Mouse (Mus musculus) hindbrain, embryonic 11.5 days (tissue): Measurements from ENCODE around the gene Syde1. TPM values are rescaled to one million over a fixed set of nuclear protein-coding genes. Genes with fewer than 3 reads are reported as not detected.

ENCODE experiments used
- ATAC-seq: fragments of 200-750 bp; cut with Nextera tagmentation; 2 replicates; pipeline ENCODE4 v1.8.0; 2017; ENCODE audit warnings: mild to moderate bottlenecking, moderate TSS enrichment, moderate library complexity; ENCODE audit not compliant: low FRiP score
- DNase-seq: peaks from one replicate; pipeline ENCODE4 v3.0.0-alpha.2; 2015; ENCODE audit warnings: low spot score
- H3K27ac ChIP-seq: fragments of 300-500 bp; sonication (generic); 2 replicates; pipeline ENCODE4 v1.5.1; 2014; ENCODE audit warnings: mild to moderate bottlenecking, low read depth, low read length
- H3K27me3 ChIP-seq: fragments of 300-500 bp; sonication (generic); 2 replicates; pipeline ENCODE4 v1.6.1; 2014; ENCODE audit warnings: mild to moderate bottlenecking, low read length, moderate library complexity, mixed read lengths; ENCODE audit not compliant: control insufficient read depth, insufficient read depth
- H3K36me3 ChIP-seq: fragments of 300-500 bp; sonication (generic); 2 replicates; pipeline ENCODE4 v1.6.1; 2014; ENCODE audit warnings: mild to moderate bottlenecking, low read length, moderate library complexity, mixed read lengths; ENCODE audit not compliant: control insufficient read depth, insufficient read depth
- H3K4me1 ChIP-seq: fragments of 300-500 bp; sonication (generic); replicated peaks from 2 replicates; pipeline ENCODE4 v1.6.1; 2014; ENCODE audit warnings: low read length, mixed read lengths; ENCODE audit not compliant: control insufficient read depth, insufficient read depth
- H3K4me2 ChIP-seq: fragments of 300-500 bp; sonication (generic); replicated peaks from 2 replicates; pipeline ENCODE4 v1.6.1; 2014; ENCODE audit warnings: mild to moderate bottlenecking, low read depth, low read length
- H3K4me3 ChIP-seq: fragments of 300-500 bp; sonication (generic); 2 replicates; pipeline ENCODE4 v1.5.1; 2014; ENCODE audit warnings: low read depth, low read length
- H3K9ac ChIP-seq: fragments of 300-500 bp; sonication (generic); 2 replicates; pipeline ENCODE4 v1.6.1; 2014; ENCODE audit warnings: low read depth, low read length
- H3K9me3 ChIP-seq: fragments of 300-500 bp; sonication (generic); 2 replicates; pipeline ENCODE4 v1.6.1; 2016; ENCODE audit warnings: low read length; ENCODE audit not compliant: control insufficient read depth
- WGBS: fragments of 180-500 bp; shearing (Covaris S2); extraction: QIAGEN DNeasy Blood & Tissue Kit; methylation state at CpG from one replicate; pipeline ENCODE4 v1.1.7; 2014; 5-methylcytosine and 5-hydroxymethylcytosine counted together
- polyA plus RNA-seq: library from polyadenylated mRNA; unstranded; fragments of >200 nt; fragmentation: Nextera tagmentation; extraction: Ambion mirVana; gene quantifications from 2 replicates; pipeline ENCODE4 v1.2.1, GENCODE M21; 2014

The Syde1 gene
- polyA plus RNA-seq, 1 experiment from 2014 or later: 11.9 TPM

DNA sequence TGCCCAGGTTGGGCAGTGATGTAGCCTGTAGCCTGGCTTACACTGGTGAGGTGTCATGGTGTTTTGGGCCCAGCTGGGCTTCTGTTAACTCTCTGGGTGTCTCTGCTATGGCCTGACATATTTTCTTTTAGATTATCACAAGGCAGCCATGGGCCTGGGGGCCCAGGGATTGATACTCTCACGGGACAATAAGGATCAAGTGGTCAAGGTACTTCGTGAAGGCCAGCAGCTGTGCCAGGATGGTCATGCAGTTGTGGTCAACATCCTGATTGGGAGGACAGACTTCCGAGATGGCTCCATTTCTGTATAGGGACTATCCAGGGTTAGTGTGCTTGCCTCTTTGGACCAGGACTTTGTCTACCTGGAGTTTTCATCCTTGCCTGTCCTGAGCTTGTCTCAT, 7.8 kb downstream of the Syde1 start:
- no peaks in the 10 kb centered on the region for H3K27me3 ChIP-seq
- ATAC-seq (no peak), DNase-seq (no peak)
- no peak overlapping the region for H3K4me2 ChIP-seq
- H3K4me3 ChIP-seq: no peak overlapping the region
- WGBS: 90% methylated on average over 3 of the region's 3 CpGs
- no peaks in the 10 kb centered on the region for H3K4me1 ChIP-seq
- peaks cover 5% of the 10 kb centered on the region for H3K36me3 ChIP-seq
- H3K9ac ChIP-seq: no peak overlapping the region
- no peaks in the 10 kb centered on the region for H3K9me3 ChIP-seq
- no peak overlapping the region for H3K27ac ChIP-seq

DNA sequence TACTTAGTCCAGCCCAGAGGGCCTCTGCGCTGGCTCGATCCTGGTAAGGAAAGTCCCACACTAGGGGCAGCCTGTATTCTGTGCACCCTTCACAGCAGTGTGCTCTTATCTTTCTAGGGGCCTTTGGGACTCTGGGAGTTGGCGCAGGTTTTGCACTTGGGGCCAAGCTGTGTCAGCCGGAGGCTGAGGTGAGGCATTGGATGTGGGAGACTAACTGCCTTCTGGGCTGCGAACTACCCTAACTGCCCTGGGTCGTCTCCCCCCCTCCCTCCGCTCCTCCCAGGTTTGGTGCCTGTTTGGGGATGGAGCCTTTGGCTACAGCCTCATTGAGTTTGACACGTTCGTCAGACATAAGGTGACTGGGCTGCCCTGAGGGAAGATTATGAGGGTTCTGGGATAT, 8.4 kb downstream of the Syde1 start:
- Histone ChIP-seq H3K27me3 (no peaks in the 10 kb centered on the region), H3K4me3 (no peak overlapping the region), H3K4me2 (no peak overlapping the region), H3K4me1 (no peaks in the 10 kb centered on the region), H3K9ac (no peak overlapping the region), H3K36me3 (peaks cover 5% of the 10 kb centered on the region), H3K9me3 (no peaks in the 10 kb centered on the region), H3K27ac (no peak overlapping the region)
- DNase-seq (no peak), ATAC-seq (no peak)
- 79% methylated on average over 9 of the region's 9 CpGs for WGBS

DNA sequence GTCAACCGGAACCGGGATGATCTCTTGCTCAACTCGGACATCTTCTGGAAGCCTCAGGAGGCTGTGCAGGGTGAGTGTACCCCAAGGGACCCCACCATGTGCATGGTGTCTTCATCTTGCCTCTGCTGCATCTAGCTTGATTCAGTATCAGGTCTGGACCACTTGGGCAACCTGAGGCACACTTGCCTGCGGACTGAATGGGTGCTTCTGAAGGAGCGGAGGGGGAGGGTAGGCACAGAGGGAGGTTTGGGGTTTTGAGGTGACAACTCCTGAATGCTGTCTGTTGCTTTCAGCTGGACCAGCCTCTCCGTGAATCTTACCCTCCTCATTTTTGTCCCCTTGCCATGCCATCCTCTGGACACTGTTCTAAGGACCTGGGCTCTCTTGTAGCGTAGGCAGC, 10.6 kb downstream of the Syde1 start:
- Histone ChIP-seq H3K36me3 (no peaks in the 10 kb centered on the region; the same call in 1 of the 2 replicates), H3K27me3 (no peaks in the 10 kb centered on the region), H3K27ac (no peak overlapping the region), H3K9ac (no peak overlapping the region), H3K9me3 (no peaks in the 10 kb centered on the region), H3K4me1 (no peaks in the 10 kb centered on the region), H3K4me3 (no peak overlapping the region), H3K4me2 (no peak overlapping the region)
- 90% methylated on average over 7 of the region's 7 CpGs for WGBS
- DNase-seq (no peak), ATAC-seq (no peak)

DNA sequence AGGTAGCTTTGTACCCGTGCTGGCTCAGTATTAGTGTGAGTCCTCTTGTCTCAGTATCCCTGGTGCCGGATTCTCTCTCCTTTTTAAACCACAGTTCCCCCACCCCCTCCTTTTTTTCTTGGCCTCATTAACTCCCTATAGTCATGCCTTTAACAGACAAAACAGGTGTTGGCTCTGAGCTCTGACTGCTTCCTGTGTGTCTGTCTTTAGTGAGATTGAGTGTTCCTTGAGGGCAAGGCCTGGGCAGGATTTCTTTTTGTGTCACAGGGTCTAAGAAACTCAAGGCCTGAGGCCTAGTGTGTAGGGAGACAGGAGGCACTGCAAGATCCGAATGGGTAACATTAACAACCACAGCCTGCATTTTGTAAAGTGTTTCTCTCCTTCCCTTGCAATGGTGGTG, 13.6 kb downstream of the Syde1 start:
- 75% methylated on average over 3 of the region's 3 CpGs for WGBS
- Histone ChIP-seq H3K4me3 (no peak overlapping the region), H3K9ac (no peak overlapping the region), H3K27me3 (no peaks in the 10 kb centered on the region), H3K4me2 (no peak overlapping the region), H3K9me3 (no peaks in the 10 kb centered on the region), H3K27ac (no peak overlapping the region), H3K36me3 (no peaks in the 10 kb centered on the region), H3K4me1 (no peaks in the 10 kb centered on the region)
- DNase-seq (no peak), ATAC-seq (no peak)

DNA sequence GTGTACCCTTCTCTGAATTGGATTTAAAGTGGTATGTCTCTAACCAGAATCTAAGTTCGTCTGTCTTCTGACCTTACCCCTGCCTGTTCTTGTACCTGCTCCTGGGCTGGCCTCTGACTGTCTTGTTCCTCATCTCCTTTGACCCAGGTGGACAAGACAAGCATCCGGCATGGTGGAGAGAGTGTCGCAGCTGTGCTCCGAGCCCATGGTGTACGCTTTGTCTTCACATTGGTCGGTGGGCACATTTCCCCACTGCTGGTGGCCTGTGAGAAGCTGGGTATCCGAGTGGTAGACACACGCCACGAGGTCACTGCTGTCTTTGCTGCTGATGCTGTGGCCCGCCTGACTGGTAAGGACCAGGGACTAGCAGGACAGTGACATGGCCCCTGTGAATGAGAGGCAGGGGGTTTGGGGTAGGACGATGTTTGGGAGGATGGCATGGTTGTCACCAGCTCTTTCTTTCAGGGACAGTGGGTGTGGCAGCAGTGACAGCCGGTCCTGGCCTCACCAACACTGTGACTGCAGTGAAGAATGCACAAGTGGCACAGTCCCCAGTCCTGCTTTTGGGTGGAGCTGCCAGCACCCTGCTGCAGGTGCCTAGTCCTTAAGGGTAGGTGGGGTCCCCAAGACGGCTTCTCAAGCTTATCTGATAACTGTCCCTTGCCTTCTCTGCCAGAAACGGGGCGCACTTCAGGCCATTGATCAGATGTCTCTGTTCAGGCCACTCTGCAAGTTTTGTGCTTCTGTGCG, 15.2 kb downstream of the Syde1 start:
- Histone ChIP-seq H3K27ac (no peak overlapping the region), H3K4me3 (no peak overlapping the region), H3K27me3 (no peaks in the 10 kb centered on the region), H3K4me1 (no peaks in the 10 kb centered on the region), H3K4me2 (no peak overlapping the region), H3K36me3 (no peaks in the 10 kb centered on the region), H3K9ac (no peak overlapping the region), H3K9me3 (no peaks in the 10 kb centered on the region)
- no peak for ATAC-seq
- 93% methylated on average over 16 of the region's 16 CpGs for WGBS
- no peak for DNase-seq

DNA sequence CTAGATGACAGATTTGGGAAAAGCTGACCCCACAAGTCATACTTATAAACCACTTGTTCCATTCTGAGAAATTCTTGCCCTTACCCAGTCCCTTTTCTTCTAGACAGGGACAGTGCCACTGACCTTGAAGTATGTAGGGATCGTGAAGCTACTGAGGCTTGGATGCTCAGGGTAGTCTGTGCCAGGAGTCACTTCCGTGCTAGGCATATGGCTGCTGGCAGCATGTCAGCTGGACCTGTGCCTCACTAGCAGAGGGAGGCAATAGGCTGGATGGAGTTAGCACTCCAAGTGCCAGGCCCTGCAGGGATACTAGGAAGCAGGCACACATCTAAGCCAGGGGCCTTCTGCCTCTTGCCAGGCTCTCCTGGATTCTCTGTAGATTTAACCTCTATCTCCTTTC, 16.1 kb downstream of the Syde1 start:
- H3K27ac ChIP-seq: no peak overlapping the region
- no peak overlapping the region for H3K9ac ChIP-seq
- H3K36me3 ChIP-seq: no peaks in the 10 kb centered on the region
- no peak for DNase-seq
- H3K4me2 ChIP-seq: no peak overlapping the region
- ATAC-seq: no peak
- no peak overlapping the region for H3K4me3 ChIP-seq
- WGBS: 86% methylated on average over 2 of the region's 2 CpGs
- H3K4me1 ChIP-seq: no peaks in the 10 kb centered on the region
- no peaks in the 10 kb centered on the region for H3K27me3 ChIP-seq
- no peaks in the 10 kb centered on the region for H3K9me3 ChIP-seq

DNA sequence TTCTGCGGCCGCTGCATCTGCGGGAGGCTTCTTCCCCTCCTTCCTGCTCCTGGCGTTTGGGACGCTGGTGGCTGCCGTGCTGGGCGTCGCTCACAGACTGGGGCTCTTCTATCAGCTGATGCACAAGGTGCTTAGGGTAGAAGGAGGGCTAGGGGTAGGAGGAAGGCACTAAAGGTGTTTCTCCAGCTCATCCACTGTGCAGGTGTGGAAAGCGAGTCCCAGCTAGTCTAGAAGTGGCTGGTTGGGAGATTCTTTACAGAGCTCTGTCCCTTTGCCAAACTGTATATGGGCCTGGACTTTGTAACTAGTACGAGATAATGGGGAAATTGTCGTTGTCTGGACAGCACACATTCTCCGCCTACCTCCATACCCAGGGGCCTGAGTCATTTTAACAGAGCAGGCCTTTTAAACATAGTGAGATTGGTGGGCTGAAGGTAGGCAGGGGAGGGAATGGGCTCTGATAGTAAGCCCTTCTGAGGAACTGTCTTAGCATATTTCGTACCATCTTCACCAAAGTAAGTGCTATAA, 16.6 kb downstream of the Syde1 start:
- H3K4me3 ChIP-seq: peak overlapping the region; percentile 66
- H3K27me3 ChIP-seq: no peaks in the 10 kb centered on the region
- peak overlapping the region; percentile 32 for H3K27ac ChIP-seq
- no peak for DNase-seq
- H3K9me3 ChIP-seq: no peaks in the 10 kb centered on the region
- WGBS: 17% methylated on average over 13 of the region's 13 CpGs
- ATAC-seq: peak; percentile 39
- no peaks in the 10 kb centered on the region for H3K4me1 ChIP-seq
- H3K4me2 ChIP-seq: peak overlapping the region; percentile 57
- H3K36me3 ChIP-seq: no peaks in the 10 kb centered on the region
- H3K9ac ChIP-seq: peak overlapping the region; percentile 68

DNA sequence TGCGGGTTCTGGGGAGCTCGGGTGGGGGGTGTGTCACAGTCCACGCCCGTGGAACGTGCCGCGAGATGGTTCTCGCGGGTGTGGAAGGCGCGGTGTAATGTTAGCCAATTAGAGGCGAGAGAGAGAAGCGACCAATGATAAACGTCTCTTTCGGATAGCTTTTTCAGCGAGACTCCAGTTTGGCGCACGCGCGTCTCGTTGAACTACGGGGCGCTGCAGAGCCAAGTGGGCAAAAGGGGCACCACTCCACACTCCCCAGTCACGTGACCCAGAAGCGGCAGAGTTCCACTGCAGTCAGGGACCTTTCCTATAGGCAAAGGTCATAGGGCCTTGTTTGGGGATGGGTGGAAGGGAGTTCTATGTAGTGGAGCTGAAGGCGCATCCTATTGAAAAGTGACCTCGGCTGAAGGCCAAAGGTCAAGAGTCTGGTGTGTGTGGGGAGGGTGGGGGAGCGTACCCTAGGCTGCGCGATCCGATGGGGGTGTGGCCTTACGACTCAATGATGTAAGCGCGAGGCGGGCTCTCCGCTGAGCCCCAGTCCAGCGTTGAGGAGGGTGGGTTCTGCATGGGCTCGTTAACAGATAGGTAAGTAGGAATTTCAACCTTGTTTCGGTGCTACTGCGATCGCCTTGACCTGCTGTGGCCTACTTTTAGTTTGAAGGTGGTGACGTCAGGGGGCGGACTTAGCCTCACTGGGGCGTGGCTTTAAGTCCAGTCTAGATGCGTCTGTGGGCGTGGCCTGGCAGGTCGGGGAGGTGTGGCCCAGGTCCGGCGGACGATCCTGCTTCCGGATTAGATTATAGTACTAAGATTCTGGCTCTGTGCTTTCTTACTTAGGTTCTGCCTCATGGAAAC, 17.3 kb downstream of the Syde1 start, which contains the start of gene Ilvbl:
Gene Ilvbl (plus strand): TSS at position 97 of the 855 bp plus-strand sequence.
- H3K9ac ChIP-seq: peak within 1 kb of the TSS; percentile 68
- H3K9me3 ChIP-seq: no peaks in the 10 kb centered on the region
- H3K4me3 ChIP-seq: peak within 1 kb of the TSS; percentile 66
- H3K36me3 ChIP-seq: no peaks in the 10 kb centered on the region
- peak; percentile 96 for DNase-seq
- H3K27me3 ChIP-seq: no peaks in the 10 kb centered on the region
- peak; percentile 94 for ATAC-seq
- H3K27ac ChIP-seq: peak within 1 kb of the TSS; percentile 32
- H3K4me1 ChIP-seq: no peaks in the 10 kb centered on the region
- under 1% methylated on average over 51 of the region's 51 CpGs for WGBS
- peak within 1 kb of the TSS; percentile 57 for H3K4me2 ChIP-seq
